Mouse (Mus musculus) neural tube, embryonic 15.5 days (tissue): Measurements from ENCODE around the gene Errfi1. TPM values are rescaled to one million over a fixed set of nuclear protein-coding genes. Genes with fewer than 3 reads are reported as not detected.
"Not testable (repeated sequence)": the region's sequence is repeated elsewhere in the genome, so short reads cannot be mapped to it uniquely, and the experiment has no call there.

Experiments
- ATAC-seq: fragments of 200-750 bp; cut with Nextera tagmentation; 2 replicates; pipeline ENCODE4 v1.8.0; 2017; ENCODE audit warnings: mild to moderate bottlenecking, moderate TSS enrichment, moderate library complexity; ENCODE audit not compliant: low FRiP score
- H3K27ac ChIP-seq: fragments of 300-500 bp; sonication (generic); replicated peaks from 2 replicates; pipeline ENCODE4 v1.5.1; 2015; ENCODE audit warnings: mild to moderate bottlenecking, inconsistent platforms
- H3K27me3 ChIP-seq: fragments of 300-500 bp; sonication (generic); replicated peaks from 2 replicates; pipeline ENCODE4 v1.6.1; 2015; ENCODE audit warnings: inconsistent platforms
- H3K36me3 ChIP-seq: fragments of 300-500 bp; sonication (generic); 2 replicates; pipeline ENCODE4 v1.6.1; 2015; ENCODE audit warnings: inconsistent platforms
- H3K4me1 ChIP-seq: fragments of 300-500 bp; sonication (generic); 2 replicates; pipeline ENCODE4 v1.6.1; 2015; ENCODE audit warnings: inconsistent platforms
- H3K4me2 ChIP-seq: fragments of 300-500 bp; sonication (generic); 2 replicates; pipeline ENCODE4 v1.6.1; 2015; ENCODE audit warnings: inconsistent platforms, mild to moderate bottlenecking, moderate library complexity
- H3K4me3 ChIP-seq: fragments of 300-500 bp; sonication (generic); replicated peaks from 2 replicates; pipeline ENCODE4 v1.5.1; 2015; ENCODE audit warnings: mild to moderate bottlenecking, inconsistent platforms
- H3K9ac ChIP-seq: fragments of 300-500 bp; sonication (generic); replicated peaks from 2 replicates; pipeline ENCODE4 v1.6.1; 2015; ENCODE audit warnings: mild to moderate bottlenecking, inconsistent platforms
- H3K9me3 ChIP-seq: fragments of 300-500 bp; sonication (generic); replicated peaks from 2 replicates; pipeline ENCODE4 v1.6.1; 2016; ENCODE audit warnings: inconsistent platforms
- WGBS: fragments of 180-500 bp; shearing (Covaris S2); methylation state at CpG from one replicate; pipeline ENCODE4 v1.1.7; 2015; ENCODE audit warnings: mixed read lengths; 5-methylcytosine and 5-hydroxymethylcytosine counted together
- polyA plus RNA-seq: library from polyadenylated mRNA; unstranded; fragments of >200 nt; fragmentation: Nextera tagmentation; extraction: Ambion mirVana; gene quantifications from 2 replicates; pipeline ENCODE4 v1.2.1, GENCODE M21; 2015

Gene Errfi1
- polyA plus RNA-seq, 1 experiment from 2014 or later, result 57.4 TPM

- WGBS, result 88% methylated on average over 12 of the region's 12 CpGs
- no peak overlapping the region for H3K4me2 ChIP-seq
- H3K27me3 ChIP-seq, result no peaks in the 10 kb centered on the region
- H3K4me3 ChIP-seq, result no peak overlapping the region
- peaks cover 76% of the 10 kb centered on the region for H3K36me3 ChIP-seq
- no peaks in the 10 kb centered on the region for H3K4me1 ChIP-seq
- no peak overlapping the region for H3K27ac ChIP-seq
- H3K9ac ChIP-seq, result no peak overlapping the region
- H3K9me3 ChIP-seq, result no peaks in the 10 kb centered on the region
- no peak for ATAC-seq
These were observed 48.3 kb downstream of the Errfi1 start for GRCm38 (mm10) chr4:150902062-150902461.

GRCm38 (mm10) chr4:150903091-150903742, 49.5 kb downstream of the Errfi1 start:
- Histone ChIP-seq H3K4me2 (no peak overlapping the region), H3K9ac (no peak overlapping the region), H3K27me3 (no peaks in the 10 kb centered on the region), H3K9me3 (no peaks in the 10 kb centered on the region), H3K27ac (no peak overlapping the region), H3K4me3 (no peak overlapping the region), H3K4me1 (peaks cover 7% of the 10 kb centered on the region), H3K36me3 (peaks cover 65% of the 10 kb centered on the region)
- 93% methylated on average over 14 of the region's 14 CpGs for whole genome bisulfite sequencing
- no peak for ATAC-seq

- H3K27me3 ChIP-seq, result no peaks in the 10 kb centered on the region
- no peak overlapping the region for H3K4me2 ChIP-seq
- H3K4me3 ChIP-seq, result no peak overlapping the region
- H3K27ac ChIP-seq, result no peak overlapping the region
- peaks cover 36% of the 10 kb centered on the region for H3K36me3 ChIP-seq
- H3K9me3 ChIP-seq, result no peaks in the 10 kb centered on the region
- WGBS, result 96% methylated on average over 8 of the region's 8 CpGs
- H3K4me1 ChIP-seq, result peaks cover 16% of the 10 kb centered on the region
- no peak for ATAC-seq
- no peak overlapping the region for H3K9ac ChIP-seq
These were observed 53.4 kb downstream of the Errfi1 start for GRCm38 (mm10) chr4:150907099-150907498.

- Histone ChIP-seq H3K36me3 (peaks cover 23% of the 10 kb centered on the region), H3K4me3 (peak overlapping the region; percentile 72), H3K4me1 (peaks cover 24% of the 10 kb centered on the region), H3K4me2 (peak overlapping the region; percentile 74)
- H3K9me3 ChIP-seq, H3K27ac ChIP-seq, ATAC-seq, H3K27me3 ChIP-seq, H3K9ac ChIP-seq: not testable (repeated sequence)
- 82% methylated on average over 5 of the region's 5 CpGs for WGBS
These were observed 54.8 kb downstream of the Errfi1 start for GRCm38 (mm10) chr4:150908512-150908911.

GRCm38 (mm10) chr4:150909451-150910156, 55.9 kb downstream of the Errfi1 start:
- ATAC-seq, result peak; percentile 87
- peak overlapping the region; percentile 89 for H3K9ac ChIP-seq
- H3K9me3 ChIP-seq, result no peaks in the 10 kb centered on the region
- H3K36me3 ChIP-seq, result peaks cover 15% of the 10 kb centered on the region
- peak overlapping the region; percentile 74 for H3K4me2 ChIP-seq
- H3K27me3 ChIP-seq, result no peaks in the 10 kb centered on the region
- peak overlapping the region; percentile 72 for H3K4me3 ChIP-seq
- peak overlapping the region; percentile 85 for H3K27ac ChIP-seq
- H3K4me1 ChIP-seq, result peaks cover 28% of the 10 kb centered on the region
- under 1% methylated on average over 50 of the region's 56 CpGs for WGBS

DNA sequence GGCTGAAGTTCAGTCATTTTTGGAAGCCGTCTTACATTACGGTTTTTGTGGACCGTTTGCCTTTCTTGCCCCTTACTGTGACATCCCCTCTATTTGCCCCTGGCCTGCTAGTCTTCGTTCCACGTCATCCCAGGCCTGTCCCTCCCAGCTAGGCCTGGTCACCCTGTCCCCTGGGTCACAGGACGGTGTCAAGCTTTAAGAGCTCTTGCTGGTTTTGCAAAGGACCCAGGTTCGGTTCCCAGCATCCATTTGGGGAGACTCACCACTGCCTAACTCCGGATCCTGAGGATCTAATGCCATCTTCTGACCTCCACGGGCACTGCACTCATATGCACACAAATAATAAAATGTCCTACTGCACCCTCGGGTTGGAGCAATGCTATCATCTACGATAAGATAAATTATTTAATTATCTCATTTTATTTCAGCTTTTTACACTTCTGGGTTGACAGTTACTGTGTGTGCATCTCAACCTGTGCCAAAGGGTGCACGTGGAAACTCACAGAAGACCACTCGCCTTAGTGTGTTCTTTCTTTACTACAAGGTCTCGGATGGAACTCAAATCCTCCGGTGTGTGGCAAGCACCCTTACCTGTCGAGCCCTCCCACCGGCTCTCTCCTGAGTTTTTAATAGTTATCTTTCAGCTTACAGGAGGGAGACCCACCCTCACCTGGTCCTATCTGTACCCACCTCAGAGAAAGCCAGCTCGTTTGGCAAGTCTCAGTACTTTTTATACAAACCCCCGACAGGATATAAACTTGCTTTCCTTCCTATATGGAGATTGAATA, 56.6 kb downstream of the Errfi1 start:
- Histone ChIP-seq H3K9me3 (no peaks in the 10 kb centered on the region), H3K9ac (no peak overlapping the region), H3K36me3 (peaks cover 9% of the 10 kb centered on the region), H3K4me1 (peaks cover 35% of the 10 kb centered on the region), H3K27ac (peak overlapping the region; percentile 85), H3K4me3 (peak overlapping the region; percentile 72), H3K27me3 (no peaks in the 10 kb centered on the region), H3K4me2 (peak overlapping the region; percentile 49)
- peak; percentile 27 for ATAC-seq
- 86% methylated on average over 19 of the region's 19 CpGs for WGBS

DNA sequence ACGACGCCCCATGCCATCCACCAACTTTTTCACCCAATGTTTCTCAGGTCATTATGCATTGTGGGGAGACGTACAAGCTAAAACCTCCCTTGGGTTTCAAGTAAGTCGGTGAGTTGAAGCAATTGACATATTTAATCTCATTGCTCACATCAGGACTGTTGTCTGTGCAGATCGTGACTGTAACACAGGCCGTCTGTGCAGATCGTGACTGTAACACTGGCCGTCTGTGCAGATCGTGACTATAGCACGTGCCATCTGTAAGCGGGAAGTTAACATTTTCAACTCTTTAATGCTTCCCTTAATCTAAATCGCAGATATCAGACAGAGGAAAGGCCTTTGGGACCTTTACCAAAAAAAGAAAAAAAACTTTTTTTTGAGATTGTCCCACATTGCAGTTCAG, 60.0 kb downstream of the Errfi1 start:
- Histone ChIP-seq H3K4me2 (peak overlapping the region; percentile 71), H3K27me3 (no peaks in the 10 kb centered on the region), H3K9ac (peak overlapping the region; percentile 72), H3K9me3 (no peaks in the 10 kb centered on the region), H3K4me3 (peak overlapping the region; percentile 78), H3K36me3 (no peaks in the 10 kb centered on the region), H3K27ac (peak overlapping the region; percentile 90), H3K4me1 (peaks cover 26% of the 10 kb centered on the region)
- no peak for ATAC-seq
- 14% methylated on average over 12 of the region's 12 CpGs for WGBS

GRCm38 (mm10) chr4:150914290-150914733, 60.6 kb downstream of the Errfi1 start, which contains the start of the genes Park7 and Tnfrsf9:
TSS of gene Park7 (minus strand) at chr4:150914437.
TSS of gene Tnfrsf9 (plus strand) at chr4:150914562.
- Histone ChIP-seq H3K36me3 (no peaks in the 10 kb centered on the region), H3K4me1 (peaks cover 23% of the 10 kb centered on the region), H3K9me3 (no peaks in the 10 kb centered on the region), H3K27ac (peak within 1 kb of the TSS; percentile 90), H3K9ac (peak within 1 kb of the TSS; percentile 79), H3K27me3 (no peaks in the 10 kb centered on the region), H3K4me3 (peak within 1 kb of the TSS; percentile 78), H3K4me2 (peak within 1 kb of the TSS; percentile 71)
- WGBS, result 0% methylated on average over 48 of the region's 48 CpGs
- peak; percentile 89 for ATAC-seq

DNA sequence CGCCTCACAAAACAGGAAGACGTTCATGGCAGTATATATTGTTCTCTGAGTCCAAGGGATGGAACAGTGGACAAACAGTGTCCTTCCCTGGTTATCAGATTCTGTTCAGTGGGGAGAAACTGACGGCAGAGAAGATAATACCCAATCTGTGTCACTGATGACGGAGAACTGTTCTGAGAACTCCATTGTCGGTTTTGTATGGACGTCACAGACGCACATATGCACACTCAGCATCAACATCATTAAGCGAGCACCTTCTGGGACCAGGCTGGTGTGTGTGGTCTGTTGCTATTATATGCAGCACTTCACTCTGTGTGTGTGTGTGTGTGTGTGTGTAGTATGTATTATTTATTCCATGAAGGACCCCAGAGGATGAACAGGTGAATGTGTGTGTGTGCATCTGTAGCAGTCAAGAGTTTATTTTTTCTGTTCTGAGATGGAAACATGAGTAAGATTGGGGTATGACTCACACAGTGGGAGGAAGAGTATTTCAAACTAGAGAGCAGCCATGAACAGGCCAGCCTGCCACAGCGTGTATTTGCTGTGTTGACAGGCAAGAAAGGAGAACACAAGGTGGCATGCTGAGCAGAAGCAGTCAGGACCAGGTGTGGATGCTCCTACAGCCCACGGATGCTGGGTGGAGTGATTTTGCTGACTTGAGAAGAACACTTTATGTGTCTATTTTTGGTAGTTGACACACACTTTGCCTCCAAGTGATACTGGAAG, 61.6 kb downstream of the Errfi1 start:
- Histone ChIP-seq H3K4me1 (peaks cover 23% of the 10 kb centered on the region), H3K27ac (peak overlapping the region; percentile 90), H3K4me2 (peak overlapping the region; percentile 71), H3K4me3 (peak overlapping the region; percentile 78), H3K36me3 (no peaks in the 10 kb centered on the region), H3K9ac (peak overlapping the region; percentile 79), H3K9me3 (no peaks in the 10 kb centered on the region), H3K27me3 (no peaks in the 10 kb centered on the region)
- no peak for ATAC-seq
- 35% methylated on average over 10 of the region's 10 CpGs for WGBS

DNA sequence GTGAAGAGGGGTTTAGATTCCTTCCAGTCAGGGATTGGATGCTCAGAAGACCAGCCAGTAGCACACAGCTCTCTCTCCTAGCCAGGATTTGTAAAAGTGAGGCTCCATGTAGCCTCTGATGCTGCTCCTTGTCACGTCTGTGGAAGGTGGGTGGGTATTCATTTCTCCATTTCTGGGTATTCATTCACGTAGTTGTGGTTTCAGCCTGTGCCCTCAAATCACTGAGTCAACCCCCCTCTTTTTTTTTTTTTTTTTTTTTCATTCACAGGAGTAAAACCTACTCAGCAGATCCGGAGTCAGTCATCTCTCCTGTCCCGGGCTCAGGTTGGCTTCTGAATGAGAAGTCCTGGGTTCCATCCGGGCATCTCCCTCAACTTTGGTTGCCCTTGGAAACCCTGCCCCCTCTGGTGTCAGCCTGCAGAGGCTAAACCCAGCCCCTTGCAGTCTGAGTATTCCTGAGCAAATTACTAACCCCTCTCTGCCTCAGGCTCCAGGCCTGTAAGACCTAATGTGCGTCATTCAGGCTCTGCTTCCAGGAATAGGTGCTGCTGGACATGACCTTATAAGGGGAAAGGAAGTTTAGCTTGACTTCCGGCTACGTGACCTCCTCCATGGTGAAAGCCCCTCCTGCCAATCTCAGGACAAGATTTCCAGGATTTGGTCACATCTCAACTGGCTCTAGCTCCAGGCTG, 63.8 kb downstream of the Errfi1 start:
- Histone ChIP-seq H3K4me1 (peaks cover 23% of the 10 kb centered on the region), H3K9ac (no peak overlapping the region), H3K9me3 (no peaks in the 10 kb centered on the region), H3K27me3 (no peaks in the 10 kb centered on the region), H3K36me3 (no peaks in the 10 kb centered on the region), H3K4me2 (no peak overlapping the region), H3K4me3 (no peak overlapping the region), H3K27ac (no peak overlapping the region)
- ATAC-seq, result no peak
- WGBS, result 75% methylated on average over 8 of the region's 8 CpGs
